Mouse (Mus musculus) T-helper 17 cell (primary cell): ENCODE data around the gene Cnst.

Experiments
- in situ Hi-C, 2 experiments: fragments of 300-600 bp; cut with MboI, MseI; formaldehyde crosslinking; loops; 1 replicate in 1 of 2; 2 replicates in 1 of 2; pipeline ENCODE4 v1.15.1; 2025; ENCODE audit warnings: high pct_unique_total_duplicates in 2 of 2

Cnst gene

DNA sequence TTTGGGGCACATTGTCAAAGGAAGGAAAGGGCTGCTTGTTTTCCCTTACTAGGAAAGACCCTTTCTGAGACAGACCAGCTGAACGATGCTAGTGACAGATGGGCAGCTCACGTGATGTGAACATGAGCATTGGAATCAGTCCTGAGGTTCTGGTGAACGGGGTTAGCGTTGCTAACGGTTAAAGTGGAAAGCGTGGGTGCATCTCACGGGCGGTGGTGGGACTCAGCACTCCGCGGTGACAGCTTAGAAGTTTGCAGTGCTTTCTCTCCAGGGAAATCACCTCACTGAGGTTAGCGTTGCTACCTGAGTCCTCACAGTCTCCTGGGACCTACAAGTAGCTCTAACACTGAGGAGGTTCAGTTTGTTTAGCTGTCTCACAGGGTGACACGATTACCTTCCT is 45.5 kb downstream of the Cnst start:
- in situ Hi-C loops: loop anchor here in 1 of 2 experiments (5.0 kb wide), 1 partner anchor 44 kb away; the partner anchor contains the start of genes Cnst and Tfb2m

DNA sequence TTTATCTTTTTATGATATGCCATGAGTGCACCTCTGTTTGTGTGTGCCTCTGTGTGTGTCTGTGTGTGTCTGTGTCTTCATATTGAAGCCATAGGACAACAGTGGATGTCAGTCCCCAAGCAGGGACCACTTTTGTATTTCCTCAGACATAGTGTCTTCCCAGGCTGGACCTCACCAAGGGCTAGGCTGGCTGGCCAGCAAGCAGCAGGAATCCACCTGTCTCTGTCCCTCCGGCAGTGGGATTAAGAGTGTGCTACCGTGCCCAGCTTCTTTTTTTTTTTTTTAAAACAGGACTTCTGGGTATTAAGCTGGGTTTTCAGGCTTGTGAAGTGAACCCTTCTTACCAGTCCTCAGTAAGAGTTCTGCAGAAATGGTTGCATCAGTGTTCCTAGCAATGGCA is 46.0 kb downstream of the Cnst start:
- in situ Hi-C loops: loop anchor here in 1 of 2 experiments (5.0 kb wide), 1 partner anchor 45 kb away; the partner anchor contains the start of genes Cnst and Tfb2m

DNA sequence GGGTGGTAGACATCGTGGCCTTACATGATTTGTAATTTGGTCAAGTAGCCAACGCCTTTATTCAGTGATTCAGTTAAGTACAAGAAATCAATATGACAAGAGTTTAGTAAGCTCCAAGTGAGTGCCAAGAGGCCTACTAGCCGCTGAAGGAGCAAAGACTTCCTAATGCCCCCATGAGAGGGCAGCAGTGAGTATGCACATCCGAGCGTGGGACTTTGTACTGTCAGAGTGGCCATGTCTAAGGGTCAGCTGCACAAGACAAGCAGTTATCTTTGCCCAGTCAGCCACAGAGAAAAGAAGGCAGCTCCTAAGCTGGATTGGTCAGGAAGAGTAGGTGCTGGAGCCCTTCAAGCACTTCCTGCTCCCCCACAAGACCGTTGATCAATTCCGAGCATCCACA is 46.8 kb downstream of the Cnst start:
- in situ Hi-C loops: loop anchor here in 1 of 2 experiments (5.0 kb wide), 1 partner anchor 46 kb away; the partner anchor contains the start of genes Cnst and Tfb2m

DNA sequence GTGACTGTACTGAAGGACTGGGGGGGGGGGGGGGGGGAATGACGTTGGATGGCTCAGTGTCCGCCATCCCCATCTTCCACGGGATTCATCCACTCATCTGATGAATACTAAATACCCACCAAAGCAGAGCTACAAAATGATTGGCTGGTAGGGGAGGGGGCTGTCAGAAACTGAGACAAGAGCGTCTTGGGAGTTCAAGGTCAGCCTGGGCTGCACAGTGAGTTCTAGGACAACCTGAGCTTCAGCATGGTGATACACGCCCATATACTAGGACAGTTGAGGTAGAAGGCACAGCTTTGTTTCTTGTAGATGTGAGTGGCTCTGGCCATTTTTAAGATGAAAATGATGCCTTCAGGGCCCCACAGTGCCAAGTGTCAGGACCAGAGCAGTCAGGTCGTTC is 52.2 kb downstream of the Cnst start:
- in situ Hi-C loops: no loop called here

DNA sequence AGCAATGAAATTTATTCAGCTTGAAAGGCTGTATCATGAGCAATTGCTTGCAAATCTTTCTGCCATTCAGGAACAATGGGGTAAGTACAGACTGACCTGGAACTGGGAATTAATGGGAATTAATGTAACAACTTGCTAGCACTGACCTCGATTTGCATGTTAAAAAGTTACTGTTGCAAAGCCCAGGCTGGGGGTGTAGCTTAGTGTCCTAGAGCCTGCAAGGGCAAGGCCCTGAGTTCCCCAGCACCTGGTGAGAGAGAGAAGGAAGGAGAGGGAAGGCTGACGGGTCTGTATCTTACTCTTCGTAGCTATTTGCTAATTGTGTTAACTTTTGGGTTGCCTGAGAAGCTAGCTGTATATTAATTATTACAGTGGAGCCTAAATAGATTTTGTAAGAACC is 58.4 kb downstream of the Cnst start:
- in situ Hi-C loops: no loop called here

DNA sequence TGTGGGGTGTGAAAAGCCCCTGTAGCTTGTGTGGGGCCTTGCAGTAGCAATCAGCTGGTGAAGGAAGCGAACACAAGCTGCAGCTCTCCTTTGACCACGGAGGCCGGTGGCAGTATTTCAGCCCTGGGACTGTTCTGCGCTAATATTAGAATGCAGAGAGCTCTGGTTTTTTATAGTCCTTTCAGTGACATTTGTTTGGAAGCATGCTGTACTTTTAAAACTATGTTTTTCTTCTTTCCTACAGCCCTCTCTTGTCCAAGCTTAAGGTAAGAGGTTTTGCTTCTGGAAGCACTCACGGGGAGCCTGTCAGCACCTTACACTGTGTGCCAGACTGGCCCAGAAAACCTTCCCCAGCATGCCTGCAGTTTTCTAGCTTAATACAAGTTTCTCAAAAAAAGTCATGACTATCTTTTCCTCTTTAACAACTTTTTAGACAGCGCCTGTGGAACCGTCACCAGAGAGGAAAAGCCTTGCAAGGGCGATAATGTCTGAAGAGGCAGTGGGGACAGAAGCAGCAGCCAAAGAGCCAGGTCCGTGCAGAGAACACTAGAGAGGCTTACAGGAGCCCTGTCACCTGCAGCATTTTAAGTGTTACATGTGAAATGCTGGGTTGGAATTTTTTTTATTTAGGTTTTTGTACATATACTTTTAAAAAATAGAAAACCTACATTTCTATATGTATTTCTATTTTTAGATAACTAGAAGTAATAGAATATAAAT is 60.0 kb downstream of the Cnst start:
- in situ Hi-C loops: no loop called here

DNA sequence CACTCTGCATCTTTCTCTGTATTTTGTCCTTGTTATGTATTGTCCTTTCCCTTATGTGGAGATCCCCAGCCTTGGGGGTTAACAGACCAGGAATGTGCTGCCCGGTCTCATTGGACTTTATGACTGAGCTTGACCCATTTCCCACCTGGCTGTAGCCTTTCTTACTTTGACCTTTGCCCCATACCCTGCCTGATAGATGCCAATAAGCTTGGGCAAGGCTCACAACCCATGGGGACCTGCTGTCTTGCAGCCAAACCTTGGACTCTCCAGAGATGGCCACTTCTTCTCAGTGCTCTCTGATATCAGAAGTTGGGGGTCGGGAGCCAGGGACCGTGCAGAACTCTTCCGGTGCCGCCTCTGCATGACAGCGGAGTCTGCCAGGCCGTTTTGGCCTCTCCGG is 62.4 kb downstream of the Cnst start:
- in situ Hi-C loops: no loop called here

DNA sequence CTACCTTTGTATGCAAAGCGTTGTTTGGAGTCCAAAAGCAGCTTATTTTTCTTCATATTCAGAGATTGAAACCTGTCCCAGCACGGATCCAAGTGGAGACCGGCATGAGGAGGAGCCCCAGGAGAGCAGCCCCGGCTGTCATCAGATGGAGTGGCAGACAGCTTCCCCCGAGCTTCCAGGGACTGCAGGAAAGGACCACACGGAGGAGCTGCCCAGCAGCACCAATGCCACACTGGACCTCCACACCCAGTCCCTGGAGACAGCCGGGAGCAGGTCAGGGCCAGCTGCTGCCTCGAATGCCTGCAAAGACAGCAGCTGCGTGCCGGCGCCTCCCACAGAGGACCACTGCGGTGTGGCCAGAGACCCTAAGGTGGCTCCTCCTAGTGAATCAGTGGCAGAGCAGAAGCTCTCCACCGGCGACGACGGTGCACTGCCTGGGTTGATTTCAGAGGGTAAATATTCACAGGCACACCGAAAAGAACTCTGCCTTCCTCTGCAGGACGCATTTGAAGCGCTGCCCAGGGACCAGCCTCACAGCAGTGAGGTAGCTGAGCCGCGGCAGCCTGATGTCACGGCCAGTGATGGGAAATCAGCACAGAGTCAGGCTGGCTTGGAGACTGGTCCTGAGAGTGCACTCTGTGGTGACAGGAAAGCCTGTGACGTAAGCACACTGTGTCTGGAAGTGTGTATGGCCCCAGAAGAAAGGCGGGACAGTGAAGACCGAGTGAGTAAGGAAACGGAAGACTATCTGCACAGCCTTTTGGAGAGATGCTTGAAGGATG is 63.7 kb downstream of the Cnst start:
- in situ Hi-C loops: no loop called here

DNA sequence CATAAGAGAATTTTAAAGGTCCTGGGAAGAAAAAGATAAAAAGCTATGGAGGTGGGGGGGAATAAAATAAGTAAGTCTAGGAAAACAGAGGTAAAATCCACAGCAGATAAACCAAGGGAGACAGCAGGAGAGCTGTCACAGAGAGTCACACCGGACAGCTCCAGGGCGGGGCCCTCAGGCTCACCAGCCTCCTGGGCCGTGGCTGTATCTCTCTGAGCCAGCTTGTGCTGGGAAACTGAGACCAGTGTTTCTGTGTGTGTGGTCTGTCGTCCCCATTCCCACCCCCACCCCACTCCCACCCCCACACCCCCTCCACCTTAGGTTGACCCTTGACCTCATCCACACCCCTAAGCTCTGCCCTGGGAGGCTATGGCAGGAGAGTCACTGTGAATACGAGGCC is 65.0 kb downstream of the Cnst start:
- in situ Hi-C loops: no loop called here

DNA sequence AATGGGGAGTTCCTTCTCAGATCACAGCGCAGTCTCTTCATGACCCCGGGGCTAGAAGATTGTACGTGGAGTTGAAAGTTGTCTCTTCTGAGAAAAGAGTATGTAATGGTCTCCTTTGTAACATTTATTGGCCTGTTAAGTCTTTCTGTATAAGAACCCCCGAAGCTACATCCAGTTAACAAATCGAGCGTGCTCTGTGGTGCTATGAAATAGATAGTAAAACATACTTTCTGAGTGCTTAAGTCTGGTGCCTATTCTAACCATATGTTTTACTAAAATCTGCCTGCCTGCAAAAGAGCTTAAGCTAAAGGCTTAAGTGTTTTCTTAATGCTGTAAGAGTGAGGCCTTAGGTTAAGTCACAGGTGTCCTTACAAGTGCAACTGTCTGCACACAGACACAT is 66.2 kb downstream of the Cnst start:
- in situ Hi-C loops: no loop called here

DNA sequence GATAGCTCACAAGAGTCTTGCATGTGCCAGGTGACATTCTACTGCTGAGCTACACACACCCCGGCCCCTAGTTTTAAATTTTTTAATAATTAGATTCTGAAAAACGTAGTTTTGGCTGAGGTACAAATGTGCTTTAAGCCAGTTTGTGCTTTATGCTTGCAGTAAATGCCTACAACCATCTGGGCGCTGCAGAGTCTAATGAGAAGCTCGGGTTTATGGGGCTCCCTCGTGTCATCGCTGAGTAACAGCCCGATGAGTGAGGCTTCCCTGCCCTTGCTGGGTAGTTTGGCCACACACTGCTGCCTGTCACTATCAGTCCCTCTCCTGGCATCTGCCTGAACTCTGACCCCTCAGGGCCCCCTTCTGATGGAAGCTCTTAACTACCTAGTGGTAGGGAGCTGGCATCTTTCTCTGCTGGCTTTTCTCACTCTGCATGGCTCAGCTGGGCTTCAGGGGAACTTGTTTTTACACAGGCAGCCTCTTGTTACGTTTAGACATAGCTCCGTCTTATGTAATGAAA is 66.9 kb downstream of the Cnst start:
- in situ Hi-C loops: no loop called here

DNA sequence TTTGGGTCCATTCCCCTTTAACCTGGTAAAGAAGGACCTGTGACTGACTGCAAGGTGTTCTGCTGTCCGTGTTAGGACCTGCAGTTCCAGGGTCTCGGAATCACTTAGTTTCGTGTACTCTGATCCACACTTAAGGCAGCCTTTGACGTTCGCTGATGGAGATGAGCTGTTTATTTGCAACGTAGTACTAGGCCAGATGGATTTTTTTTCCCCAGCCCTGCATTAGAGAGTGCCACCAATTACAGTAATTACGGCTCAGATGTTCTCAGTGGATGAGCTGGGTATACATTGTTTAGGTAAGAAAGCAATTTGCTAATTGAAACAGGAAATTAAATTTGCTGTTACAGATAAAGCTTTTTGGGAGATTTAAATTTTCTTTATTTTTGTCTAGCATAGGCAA is 71.3 kb downstream of the Cnst start:
- in situ Hi-C loops: no loop called here

DNA sequence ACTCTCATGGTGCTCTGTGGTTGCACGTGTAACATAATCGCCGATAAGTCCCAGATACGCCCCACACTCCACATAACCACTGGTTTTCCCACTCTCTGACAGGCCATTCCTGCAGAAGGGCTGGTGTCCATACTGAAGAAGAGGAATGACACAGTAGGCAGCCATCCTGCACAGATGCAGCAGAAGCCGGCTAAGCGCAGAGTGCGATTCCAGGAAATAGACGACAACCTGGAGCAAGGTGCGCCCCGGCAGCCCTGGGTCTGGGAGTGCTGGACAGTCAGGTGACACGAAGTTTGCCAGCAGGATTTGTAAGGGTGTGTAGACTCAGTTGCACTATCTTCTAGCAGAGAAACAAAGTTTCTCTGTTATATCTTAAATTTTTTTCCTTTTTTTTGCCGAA is 76.5 kb downstream of the Cnst start:
- in situ Hi-C loops: loop anchor here in 1 of 2 experiments (10.0 kb wide), 1 partner anchor 118 kb away; no protein-coding TSS in a partner anchor

DNA sequence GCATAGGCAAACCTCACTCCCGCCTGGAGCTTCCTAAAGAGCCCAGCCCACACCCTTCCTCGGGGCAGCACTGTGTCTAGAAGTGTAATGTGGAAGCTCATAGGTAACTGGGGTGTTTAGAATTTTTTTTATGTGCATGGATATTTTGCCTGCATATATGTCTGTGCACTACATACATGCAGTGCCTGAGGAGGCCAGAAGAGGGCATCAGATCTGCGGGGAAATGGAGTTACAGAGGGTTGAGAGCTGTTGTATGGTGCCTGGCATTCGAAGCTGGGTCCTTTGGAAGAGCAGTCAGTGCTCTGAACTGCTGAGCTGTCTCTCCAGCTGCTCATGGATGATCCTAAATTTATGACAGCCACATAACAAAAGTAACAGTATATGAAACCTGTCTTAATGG is 77.5 kb downstream of the Cnst start:
- in situ Hi-C loops: loop anchor here in 1 of 2 experiments (10.0 kb wide), 1 partner anchor 119 kb away; no protein-coding TSS in a partner anchor

DNA sequence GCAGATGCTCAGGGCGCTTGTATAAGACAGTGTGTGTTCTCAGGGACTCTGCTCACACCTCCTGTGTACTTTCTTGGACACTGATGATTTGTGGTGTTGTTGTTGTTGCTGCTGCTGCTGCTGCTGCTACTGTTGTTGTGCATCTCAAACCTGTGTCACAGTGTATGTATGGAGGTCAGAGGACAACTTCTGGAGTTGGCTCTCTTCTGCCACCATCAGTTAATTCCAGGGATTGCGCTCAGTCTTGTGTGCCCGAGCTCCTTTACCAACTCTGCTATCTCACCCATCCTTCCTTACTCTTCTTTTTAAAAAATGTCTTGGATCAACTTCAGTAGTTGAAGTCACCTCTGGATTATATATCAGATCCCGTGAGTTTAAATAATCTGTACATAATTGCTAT is 78.2 kb downstream of the Cnst start:
- in situ Hi-C loops: loop anchor here in 1 of 2 experiments (10.0 kb wide), 1 partner anchor 120 kb away; no protein-coding TSS in a partner anchor

DNA sequence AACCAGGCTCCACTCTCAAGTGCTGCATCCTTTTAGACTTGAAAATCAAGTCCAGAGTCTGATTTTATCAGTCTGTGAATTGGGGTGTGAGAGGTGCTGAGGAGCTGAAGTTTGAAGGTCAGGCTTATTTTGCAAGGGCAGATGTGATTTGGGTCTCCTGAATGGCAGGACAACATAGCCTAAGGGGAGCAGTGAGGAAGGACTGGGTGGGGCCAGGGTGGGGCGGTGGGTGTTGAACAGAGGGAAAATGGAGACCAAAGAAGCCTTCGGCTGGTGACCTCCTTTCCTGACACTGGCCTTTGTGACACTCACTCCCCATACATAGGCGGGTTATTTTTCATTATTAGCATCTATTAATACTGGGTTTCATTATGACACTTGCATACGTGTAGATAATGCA is 81.7 kb downstream of the Cnst start:
- in situ Hi-C loops: loop anchor here in 1 of 2 experiments (10.0 kb wide), 1 partner anchor 123 kb away; no protein-coding TSS in a partner anchor

DNA sequence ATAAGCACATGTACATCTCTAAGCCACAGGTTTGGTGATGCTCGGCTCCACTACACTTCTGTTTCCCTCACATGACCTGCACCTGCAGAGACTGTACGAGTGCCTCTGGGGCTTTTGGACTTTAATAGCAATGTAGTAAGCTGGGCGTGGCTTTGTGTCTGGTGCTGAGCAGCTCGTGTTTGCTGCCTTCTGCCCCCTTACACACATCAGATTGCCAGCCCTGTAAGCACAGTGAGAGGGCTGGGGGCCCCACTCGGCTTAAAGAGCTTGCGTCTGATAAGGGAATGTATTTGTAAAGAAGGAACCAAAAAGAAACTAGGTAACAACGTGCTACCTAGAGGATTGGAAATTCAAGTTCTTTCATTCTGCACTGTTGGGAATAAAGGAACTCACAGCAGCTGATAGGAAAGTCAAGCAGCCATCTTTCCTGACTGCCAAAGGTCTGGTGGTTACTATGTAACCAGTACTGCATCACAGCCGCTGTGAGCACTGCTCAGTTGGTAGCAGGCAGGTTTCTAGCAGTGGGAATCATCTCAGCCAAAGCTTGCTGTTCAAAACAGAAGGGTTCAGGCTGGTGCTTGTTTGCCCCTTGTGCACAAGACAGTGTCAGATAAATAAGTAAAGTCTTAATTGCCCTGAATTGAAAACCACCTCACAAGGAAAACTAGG is 82.4 kb downstream of the Cnst start:
- in situ Hi-C loops: loop anchor here in 1 of 2 experiments (10.0 kb wide), 1 partner anchor 124 kb away; no protein-coding TSS in a partner anchor

DNA sequence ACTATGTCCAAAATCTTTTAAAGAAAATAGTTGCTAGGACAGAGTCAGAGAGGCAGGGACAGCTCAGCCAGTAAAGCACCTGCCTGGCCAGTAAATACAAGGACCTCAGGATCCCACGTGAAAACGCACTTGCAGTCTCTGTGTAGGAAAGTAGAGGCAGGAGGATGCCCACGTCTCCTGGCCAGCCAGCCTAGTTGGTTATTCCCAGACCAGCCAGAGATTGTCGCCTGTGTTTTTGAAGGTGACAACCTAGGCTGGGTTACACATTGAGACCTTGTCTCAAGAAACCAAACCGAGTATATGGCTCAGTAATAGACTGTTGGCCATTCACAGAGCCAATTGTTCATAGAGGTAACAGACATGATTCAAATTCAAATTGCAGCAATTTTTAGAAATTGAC is 83.1 kb downstream of the Cnst start:
- in situ Hi-C loops: loop anchor here in 1 of 2 experiments (10.0 kb wide), 1 partner anchor 124 kb away; no protein-coding TSS in a partner anchor

DNA sequence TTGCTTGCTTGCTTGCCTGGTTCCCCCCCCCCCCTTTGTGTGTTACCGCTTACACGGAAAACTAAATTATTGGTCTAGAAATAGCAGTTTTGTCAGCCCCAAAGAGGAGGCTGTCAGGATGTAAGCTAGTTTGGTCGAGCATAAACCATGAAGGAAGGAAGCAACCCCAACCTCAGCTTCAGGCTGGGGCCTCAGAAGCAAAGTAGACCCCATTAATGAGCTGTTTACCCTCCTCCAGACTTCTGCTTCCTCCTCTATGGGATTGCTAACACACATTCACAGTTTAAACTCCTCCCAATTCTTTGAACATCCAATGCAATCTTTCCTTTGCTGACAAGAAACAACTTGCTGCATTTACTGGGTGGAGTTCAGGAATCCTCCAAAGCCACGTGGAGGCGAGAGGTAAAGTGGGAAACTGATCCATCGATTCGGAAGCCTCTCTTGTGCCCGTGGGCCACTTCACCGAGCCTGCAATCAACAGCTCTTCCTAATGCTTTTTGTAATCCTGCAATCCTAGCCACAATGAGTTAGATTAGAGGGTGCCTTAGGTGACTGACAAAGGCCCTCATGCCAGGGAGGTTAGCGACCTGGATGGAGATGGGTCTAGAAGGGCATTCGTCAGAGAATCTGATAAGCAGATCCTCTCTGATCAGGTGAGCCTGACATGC is 86.7 kb downstream of the Cnst start:
- in situ Hi-C loops: loop anchor here in 1 of 2 experiments (5.0 kb wide), 1 partner anchor 131 kb away; no protein-coding TSS in a partner anchor

DNA sequence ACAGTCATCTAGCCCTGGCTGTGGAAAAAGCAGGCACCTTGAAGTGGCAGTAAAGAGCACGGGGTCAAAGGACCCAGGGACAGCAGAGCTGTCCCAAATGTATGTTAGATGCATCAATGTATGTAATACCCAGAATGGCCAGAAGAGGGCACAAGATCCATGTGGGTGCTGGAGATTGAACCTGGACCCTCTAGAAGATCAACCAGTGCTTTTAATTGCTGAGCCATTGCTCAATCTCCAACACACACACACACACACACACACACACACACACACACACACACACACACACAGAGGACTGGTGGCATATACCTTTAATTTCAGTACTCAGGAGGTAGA is 87.2 kb downstream of the Cnst start:
- in situ Hi-C loops: loop anchor here in 1 of 2 experiments (5.0 kb wide), 1 partner anchor 131 kb away; no protein-coding TSS in a partner anchor

DNA sequence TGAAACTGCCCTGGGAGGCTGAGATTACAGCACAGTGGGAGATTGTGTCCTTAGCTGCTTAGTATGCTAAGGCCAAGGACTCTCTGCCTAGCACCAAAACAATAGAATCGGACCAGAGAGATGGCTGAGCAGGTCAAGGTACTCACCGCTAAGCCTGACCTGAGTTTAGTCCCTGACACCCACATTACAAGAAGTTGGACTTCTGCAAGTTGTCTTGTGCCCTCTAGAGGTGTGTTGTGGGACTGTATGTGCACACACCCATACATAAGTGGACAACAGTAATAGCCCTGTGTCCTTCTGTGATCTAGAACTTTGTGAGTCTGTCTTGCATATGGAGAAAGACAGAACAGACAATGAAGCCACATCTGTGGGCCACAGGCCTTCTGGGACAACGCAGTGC is 88.0 kb downstream of the Cnst start:
- in situ Hi-C loops: loop anchor here in 1 of 2 experiments (5.0 kb wide), 1 partner anchor 132 kb away; no protein-coding TSS in a partner anchor
